Mouse (Mus musculus) brain, embryonic 18.5 days (tissue): ENCODE data around the gene Tacc3.

Experiments
- DNase-seq: peaks from one replicate; pipeline ENCODE4 v3.0.0-alpha.2; 2012; ENCODE audit warnings: low read depth, low spot score

Tacc3 gene

GRCm38 (mm10) chr5:33694848-33695717 is 37.2 kb downstream of the Tacc3 start:
- DNase-seq, result no peak

- DNase-seq, result no peak
Measured at GRCm38 (mm10) chr5:33695718-33696121, 37.8 kb downstream of the Tacc3 start.

GRCm38 (mm10) chr5:33696430-33696829 is 38.5 kb downstream of the Tacc3 start:
- no peak for DNase-seq

- no peak for DNase-seq
Measured at GRCm38 (mm10) chr5:33697534-33697933, 39.6 kb downstream of the Tacc3 start.

- no peak for DNase-seq
Measured at GRCm38 (mm10) chr5:33697947-33698512, 40.1 kb downstream of the Tacc3 start.

- no peak for DNase-seq
Measured at GRCm38 (mm10) chr5:33698669-33699068, 40.7 kb downstream of the Tacc3 start.

GRCm38 (mm10) chr5:33700010-33700409 is 42.1 kb downstream of the Tacc3 start:
- DNase-seq, result no peak

GRCm38 (mm10) chr5:33701832-33702231 is 43.9 kb downstream of the Tacc3 start:
- no peak for DNase-seq

- no peak for DNase-seq
Measured at GRCm38 (mm10) chr5:33703999-33704398, 46.1 kb downstream of the Tacc3 start.

GRCm38 (mm10) chr5:33704945-33705611 is 47.1 kb downstream of the Tacc3 start:
- no peak for DNase-seq

- DNase-seq, result no peak
Measured at GRCm38 (mm10) chr5:33705612-33706349, 47.9 kb downstream of the Tacc3 start.

- no peak for DNase-seq
Measured at GRCm38 (mm10) chr5:33706350-33706629, 48.4 kb downstream of the Tacc3 start.

- DNase-seq, result no peak
Measured at GRCm38 (mm10) chr5:33707163-33707562, 49.2 kb downstream of the Tacc3 start.

- DNase-seq, result no peak
Measured at GRCm38 (mm10) chr5:33709037-33709436, 51.1 kb downstream of the Tacc3 start.

GRCm38 (mm10) chr5:33712550-33712949 is 54.6 kb downstream of the Tacc3 start:
- DNase-seq, result no peak

GRCm38 (mm10) chr5:33715182-33715581 is 57.3 kb downstream of the Tacc3 start:
- DNase-seq, result no peak

- no peak for DNase-seq
Measured at GRCm38 (mm10) chr5:33716467-33716866, 58.5 kb downstream of the Tacc3 start.

- DNase-seq, result no peak
Measured at GRCm38 (mm10) chr5:33718460-33718859, 60.5 kb downstream of the Tacc3 start.

GRCm38 (mm10) chr5:33720852-33721490 is 63.0 kb downstream of the Tacc3 start:
- no peak for DNase-seq

GRCm38 (mm10) chr5:33721541-33722265 is 63.8 kb downstream of the Tacc3 start, which contains the start of gene Fgfr3:
Gene Fgfr3, plus strand, starts transcription at chr5:33721674.
- DNase-seq, result no peak
